Mouse (Mus musculus): ENCODE data around the gene Nsrp1.

- TF ChIP-seq POLR2A (IDR thresholded peaks at IDR 0.05; ENCODE audit: borderline replicate concordance, control insufficient read depth, low read depth, low read length) = 0 out of 2 replicates have a peak, but pooled peaks have one; percentile 33
- peak; percentile 78 for TF ChIP-seq CTCF (IDR thresholded peaks at IDR 0.05; ENCODE audit: control insufficient read depth, insufficient read depth, low read length)
Observed at GRCm38 (mm10) chr11:76997305-76997704, 80.9 kb downstream of the Nsrp1 start.

Data from bone marrow, adult 2 months (tissue).